Mouse (Mus musculus) testis, adult 2 months (tissue): ENCODE measurements at regions not wholly inside any gene's neighbourhood (a gene's known extent, or its start where the extent isn't known, plus 50 kb on each side); places are given as distances from the start of the nearest gene placed in this dataset.

Experiments
- CTCF ChIP-seq: fragments of 200-500 bp; IDR thresholded peaks from 2 replicates; pipeline ENCODE4 v1.5.1; 2012; ENCODE audit warnings: low read depth, mild to moderate bottlenecking, inconsistent platforms, low read length, moderate library complexity; ENCODE audit not compliant: control insufficient read depth, insufficient read depth, insufficient replicate concordance
- POLR2A ChIP-seq: fragments of 200-500 bp; IDR thresholded peaks from 2 replicates; pipeline ENCODE4 v1.6.1; 2012; ENCODE audit warnings: low read depth, mild to moderate bottlenecking, inconsistent platforms, low read length, moderate library complexity; ENCODE audit not compliant: control insufficient read depth

- TF ChIP-seq POLR2A, result no peak
- TF ChIP-seq CTCF, result no peak
Observed at GRCm38 (mm10) chr11:112092168-112092567, 689.9 kb upstream of the Sox9 start.
